Mouse (Mus musculus) stomach, adult 2 months (tissue): Measurements from ENCODE around the gene Slc15a4. TPM values are rescaled to one million over a fixed set of nuclear protein-coding genes. Genes with fewer than 3 reads are reported as not detected.

Experiments
- polyA plus RNA-seq: library from polyadenylated mRNA; depleted of rRNA; stranded (reverse); fragments of >200 nt; gene quantifications from 2 replicates; pipeline ENCODE4 v1.2.3, GENCODE M21; 2012; rRNA removed

Gene Slc15a4
- polyA plus RNA-seq = 11.2 and 14.5 TPM in 2 replicates

DNA sequence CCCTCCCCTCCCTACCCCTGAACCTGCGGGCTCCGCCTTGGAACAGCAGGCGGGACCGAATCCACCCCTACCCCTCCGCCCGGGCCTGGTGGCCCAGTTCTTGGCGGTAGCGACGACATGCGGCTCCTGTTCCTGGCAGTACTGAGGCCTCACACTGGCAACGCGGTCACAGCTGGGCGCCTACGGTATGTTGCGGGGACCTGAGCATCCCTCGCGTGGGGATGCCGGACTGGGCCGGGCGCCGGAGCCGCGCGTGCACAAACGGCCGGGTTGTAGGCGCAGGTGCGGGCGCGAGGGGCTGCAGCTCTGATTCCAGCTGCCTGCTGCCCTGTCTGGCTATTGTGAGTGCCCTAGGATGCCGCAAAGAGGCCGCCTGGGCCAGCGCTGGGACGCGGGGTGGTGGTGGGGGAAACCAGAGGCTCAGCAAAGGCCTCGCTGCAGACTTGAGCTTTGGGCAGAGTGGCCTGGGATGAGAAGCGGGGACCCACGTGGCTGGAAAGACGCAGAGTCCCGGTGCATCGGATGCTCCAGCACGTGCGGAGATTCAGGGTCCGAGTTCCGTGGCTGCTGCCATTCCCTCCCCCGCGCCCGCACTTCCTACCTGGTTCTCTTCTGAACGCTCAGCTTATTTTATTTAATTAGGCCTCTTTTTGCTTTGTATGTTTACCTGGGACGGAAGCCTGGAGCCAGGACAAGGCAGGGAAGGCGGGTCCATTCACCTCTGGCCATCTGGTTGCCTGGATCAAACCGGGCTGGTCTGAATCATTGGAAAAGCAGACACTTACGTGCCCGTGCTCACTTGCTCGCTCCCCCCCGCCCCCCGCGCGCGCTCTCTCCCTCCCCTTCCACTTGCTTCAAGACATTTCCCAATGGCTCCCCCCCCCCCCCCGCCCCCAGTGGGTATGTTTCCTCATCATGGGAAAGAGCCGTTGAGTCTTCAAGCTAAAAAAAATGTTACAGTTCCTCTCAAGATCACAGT lies at the start of gene Slc15a4, which contains the start of gene Glt1d1:
Gene Slc15a4, minus strand, starts transcription at position 731 of the 979 bp plus-strand sequence.
Gene Glt1d1, plus strand, starts transcription at position 96 of the 979 bp plus-strand sequence.

Other genes with a start within 250 kb of the Slc15a4 start
- 0.83 and 1.4 TPM in 2 replicates for gene Glt1d1, start 635 bp downstream of the Slc15a4 start, polyA plus RNA-seq